Mouse (Mus musculus) right cerebral cortex, adult 18-20 months (tissue): ENCODE data around the gene Gadd45gip1.

Source experiments
- DNase-seq: peaks from one replicate; pipeline ENCODE4 v3.0.0; 2022; ENCODE audit warnings: mixed read lengths

The Gadd45gip1 gene

GRCm38 (mm10) chr8:84831490-84831889 is at the start of gene Gadd45gip1:
TSS of gene Gadd45gip1 (plus strand) at chr8:84831522.
- no peak for DNase-seq

- DNase-seq = no peak
Observed at GRCm38 (mm10) chr8:84781686-84782505, 49.4 kb upstream of the Gadd45gip1 start.

- DNase-seq = no peak
Observed at GRCm38 (mm10) chr8:84782680-84783079, 48.6 kb upstream of the Gadd45gip1 start.

- DNase-seq = no peak
Observed at GRCm38 (mm10) chr8:84783198-84783918, 48.0 kb upstream of the Gadd45gip1 start.

GRCm38 (mm10) chr8:84783919-84784581 is 47.3 kb upstream of the Gadd45gip1 start:
- DNase-seq = no peak

- no peak for DNase-seq
Observed at GRCm38 (mm10) chr8:84784681-84785505, 46.4 kb upstream of the Gadd45gip1 start.

- DNase-seq = no peak
Observed at GRCm38 (mm10) chr8:84785506-84785755, 45.9 kb upstream of the Gadd45gip1 start.

- no peak for DNase-seq
Observed at GRCm38 (mm10) chr8:84785756-84786677, 45.3 kb upstream of the Gadd45gip1 start.

GRCm38 (mm10) chr8:84786801-84787467 is 44.4 kb upstream of the Gadd45gip1 start:
- DNase-seq = no peak

GRCm38 (mm10) chr8:84787523-84788302 is 43.6 kb upstream of the Gadd45gip1 start:
- no peak for DNase-seq

- no peak for DNase-seq
Observed at GRCm38 (mm10) chr8:84788896-84789295, 42.4 kb upstream of the Gadd45gip1 start.

- no peak for DNase-seq
Observed at GRCm38 (mm10) chr8:84789345-84789744, 42.0 kb upstream of the Gadd45gip1 start.

GRCm38 (mm10) chr8:84789855-84790486 is 41.4 kb upstream of the Gadd45gip1 start:
- DNase-seq = no peak

GRCm38 (mm10) chr8:84790537-84790936 is 40.8 kb upstream of the Gadd45gip1 start:
- DNase-seq = no peak

GRCm38 (mm10) chr8:84792429-84792947 is 38.8 kb upstream of the Gadd45gip1 start:
- DNase-seq = no peak

- peak; percentile 51 for DNase-seq
Observed at GRCm38 (mm10) chr8:84793134-84793533, 38.2 kb upstream of the Gadd45gip1 start.

- peak; percentile 79 for DNase-seq
Observed at GRCm38 (mm10) chr8:84793791-84794485, 37.4 kb upstream of the Gadd45gip1 start.

GRCm38 (mm10) chr8:84794486-84794885 is 36.8 kb upstream of the Gadd45gip1 start:
- no peak for DNase-seq

GRCm38 (mm10) chr8:84797256-84797797 is 34.0 kb upstream of the Gadd45gip1 start:
- no peak for DNase-seq
